Mouse (Mus musculus) T-helper 2 cell (primary cell): ENCODE results near the gene Eml3.
"Not testable (repeated sequence)": the region's sequence is repeated elsewhere in the genome, so short reads cannot be mapped to it uniquely, and the experiment has no call there.

Experiments
- in situ Hi-C: fragments of 300-600 bp; cut with MboI, MseI; formaldehyde crosslinking; loops from one replicate; pipeline ENCODE4 v1.15.1; 2025; ENCODE audit warnings: high pct_unique_total_duplicates

The Eml3 gene

GRCm38 (mm10) chr19:8946929-8947328, 17.6 kb downstream of the Eml3 start:
- in situ Hi-C loops: no loop called here

- in situ Hi-C loops: no loop called here
Measured at GRCm38 (mm10) chr19:8950190-8950589, 20.8 kb downstream of the Eml3 start.

- in situ Hi-C loops: no loop called here
Measured at GRCm38 (mm10) chr19:8952241-8952640, 22.9 kb downstream of the Eml3 start.

GRCm38 (mm10) chr19:8953135-8954039, 24.0 kb downstream of the Eml3 start, which contains the start of gene Tut1:
Gene Tut1 (plus strand): TSS chr19:8953847.
- in situ Hi-C loops: no loop called here

GRCm38 (mm10) chr19:8954171-8954570, 24.8 kb downstream of the Eml3 start:
- in situ Hi-C loops: no loop called here

GRCm38 (mm10) chr19:8962256-8962655, 32.9 kb downstream of the Eml3 start:
- in situ Hi-C loops: loop anchor here (5.0 kb wide), 1 partner anchor 50 kb away; no protein-coding TSS in a partner anchor

- in situ Hi-C loops: no loop called here
Measured at GRCm38 (mm10) chr19:8965075-8965474, 35.7 kb downstream of the Eml3 start.

GRCm38 (mm10) chr19:8965771-8966170, 36.4 kb downstream of the Eml3 start:
- in situ Hi-C loops: no loop called here

GRCm38 (mm10) chr19:8966198-8966589, 36.8 kb downstream of the Eml3 start:
- in situ Hi-C loops: no loop called here

GRCm38 (mm10) chr19:8966590-8967372, 37.4 kb downstream of the Eml3 start, which contains the start of gene Eef1g:
Gene Eef1g (plus strand): TSS chr19:8967041.
- in situ Hi-C loops: no loop called here

- in situ Hi-C loops: no loop called here
Measured at GRCm38 (mm10) chr19:8967373-8967743, 38.0 kb downstream of the Eml3 start.

GRCm38 (mm10) chr19:8967893-8968292, 38.5 kb downstream of the Eml3 start:
- in situ Hi-C loops: no loop called here

- in situ Hi-C loops: not testable (repeated sequence)
Measured at GRCm38 (mm10) chr19:8972491-8972890, 43.1 kb downstream of the Eml3 start.

- in situ Hi-C loops: no loop called here
Measured at GRCm38 (mm10) chr19:8974638-8975037, 45.3 kb downstream of the Eml3 start.

- in situ Hi-C loops: no loop called here
Measured at GRCm38 (mm10) chr19:8975491-8975890, 46.1 kb downstream of the Eml3 start.

GRCm38 (mm10) chr19:8976535-8976934, 47.2 kb downstream of the Eml3 start:
- in situ Hi-C loops: no loop called here

GRCm38 (mm10) chr19:8980771-8981170, 51.4 kb downstream of the Eml3 start:
- in situ Hi-C loops: loop anchor here (10.0 kb wide), 1 partner anchor 104 kb away; the partner anchor contains the start of gene Scgb1a1

- in situ Hi-C loops: loop anchor here (10.0 kb wide), 1 partner anchor 103 kb away; the partner anchor contains the start of gene Scgb1a1
Measured at GRCm38 (mm10) chr19:8981450-8982168, 52.3 kb downstream of the Eml3 start.

- in situ Hi-C loops: loop anchor here (10.0 kb wide), 1 partner anchor 102 kb away; the partner anchor contains the start of gene Scgb1a1
Measured at GRCm38 (mm10) chr19:8982303-8983149, 53.2 kb downstream of the Eml3 start.

GRCm38 (mm10) chr19:8983150-8983650, 53.8 kb downstream of the Eml3 start:
- in situ Hi-C loops: loop anchor here (10.0 kb wide), 1 partner anchor 102 kb away; the partner anchor contains the start of gene Scgb1a1
